Mouse (Mus musculus) neutrophil, adult 65 days (primary cell): Measurements from ENCODE around the gene Xrcc2. TPM values are rescaled to one million over a fixed set of nuclear protein-coding genes. Genes with fewer than 3 reads are reported as not detected.

Experiments
- total RNA-seq: library from RNA; stranded (reverse); gene quantifications from 2 replicates; pipeline ENCODE4 v1.2.4, GENCODE M21; 2023

Xrcc2 gene
- total RNA-seq: 17.1 and 27.2 TPM in 2 replicates

GRCm38 (mm10) chr5:25705567-25706349 lies at the start of gene Xrcc2:
TSS of gene Xrcc2 (minus strand) at chr5:25705825.

Other genes starting within 250 kb of the Xrcc2 start
- gene Kmt2c, start 207.0 kb downstream of the Xrcc2 start, total RNA-seq: 118 and 174 TPM in 2 replicates
- not detected in 2 replicates for gene Cct8l1, start 189.8 kb downstream of the Xrcc2 start, total RNA-seq
- 0.75 TPM in 1 of 2 replicates, not detected in the other for gene Actr3b, start 54.2 kb upstream of the Xrcc2 start, total RNA-seq
- not detected in 2 replicates for gene Gm21663, start 236.6 kb upstream of the Xrcc2 start, total RNA-seq
- not detected in 2 replicates for gene Gm21671, start 248.6 kb upstream of the Xrcc2 start, total RNA-seq